ENCODE assay signal across 8 mouse cellular contexts in genomic region chr8:4413206-4413605, GRCm38 (mm10).
DNase-seq lines count a peak whose midpoint lies in the region; ATAC-seq and TF ChIP-seq lines count a peak whose summit lies in the region.

No protein-coding gene starts in this region.

- H3K4me2 ChIP-seq in hindbrain, postnatal 0 days (ENCODE audit: low read depth, low read length): no peak overlapping the region

- H3K4me1 ChIP-seq in hindbrain, postnatal 0 days (ENCODE audit: insufficient read depth, low read length): no peaks in the 10 kb centered on the region

- H3K36me3 ChIP-seq in hindbrain, postnatal 0 days (ENCODE audit: insufficient read depth, low read length): no peaks in the 10 kb centered on the region

- H3K4me3 ChIP-seq in hindbrain, postnatal 0 days (ENCODE audit: low read length): no peak overlapping the region

- DNase-seq in right cerebral cortex, adult 18-20 months: peak; percentile 24
- DNase-seq in right cerebral cortex, postnatal 36 days (ENCODE audit: low spot score in 2 of 2): no peak
- peak; percentile 29 for DNase-seq in T-cell, adult 2 months (ENCODE audit: low spot score)
- DNase-seq in embryo, embryonic 9.5 days (ENCODE audit: extremely low spot score): peak; percentile 45
- peak; percentile 53 for DNase-seq in hindbrain, postnatal 0 days (ENCODE audit: low spot score)
- peak; percentile 13 to 41 for DNase-seq in layer of hippocampus, postnatal 36 days
- peak; percentile 6 to 23 for DNase-seq in natural killer cell, adult 2 months (ENCODE audit: low spot score in 2 of 2)
- DNase-seq in gastrocnemius, postnatal 36 days: no peak

- WGBS in hindbrain, postnatal 0 days: 49% methylated on average over 6 of the region's 6 CpGs

- intact Hi-C loops in gastrocnemius, postnatal 36 days (cut with DNase I): loop anchor here (5.0 kb wide), 1 partner anchor 174 kb away; no protein-coding TSS in a partner anchor

- 0 out of 2 replicates have a peak, but pooled peaks have one; percentile 49 for ATAC-seq in hindbrain, postnatal 0 days

- H3K27me3 ChIP-seq in hindbrain, postnatal 0 days (ENCODE audit: insufficient read depth, low read length): no peaks in the 10 kb centered on the region

- H3K9me3 ChIP-seq in hindbrain, postnatal 0 days (ENCODE audit: low read length): no peaks in the 10 kb centered on the region

- TF ChIP-seq CTCF in hindbrain, postnatal 0 days (IDR thresholded peaks at IDR 0.05; ENCODE audit: low read depth): peak; percentile 71

- H3K9ac ChIP-seq in hindbrain, postnatal 0 days (replicated peaks; ENCODE audit: low read length): no peak overlapping the region

- no peak overlapping the region for H3K27ac ChIP-seq in hindbrain, postnatal 0 days

Comparison
In these comparisons a context has a peak if more than half of its experiments do, and no peak if none do; other contexts are left out.
1. DNase-seq: peak in right cerebral cortex, adult 18-20 months (single experiment), T-cell, adult 2 months (single experiment), embryo, embryonic 9.5 days (single experiment), hindbrain, postnatal 0 days (single experiment), layer of hippocampus, postnatal 36 days (2 of 2) and natural killer cell, adult 2 months (2 of 2); none in right cerebral cortex, postnatal 36 days (0 of 2) and gastrocnemius, postnatal 36 days (0 of 2).